Mouse (Mus musculus) lung, postnatal 0 days (tissue): ENCODE results near the gene Macf1. TPM values are rescaled to one million over a fixed set of nuclear protein-coding genes. Genes with fewer than 3 reads are reported as not detected.

Experiments used
- ATAC-seq: fragments of 200-750 bp; cut with Nextera tagmentation; 2 replicates; pipeline ENCODE4 v1.8.0; 2017; ENCODE audit warnings: moderate library complexity
- DNase-seq: peaks from one replicate; pipeline ENCODE4 v3.0.0-alpha.2; 2016; ENCODE audit warnings: low spot score
- H3K27ac ChIP-seq: fragments of 300-500 bp; sonication (generic); 2 replicates; pipeline ENCODE4 v1.5.1; 2014; ENCODE audit warnings: antibody characterized with exemption, mild to moderate bottlenecking, low read length, mixed read lengths
- H3K27me3 ChIP-seq: fragments of 300-500 bp; sonication (generic); replicated peaks from 2 replicates; pipeline ENCODE4 v1.6.1; 2014; ENCODE audit warnings: low read length, mixed read lengths; ENCODE audit not compliant: insufficient read depth
- H3K36me3 ChIP-seq: fragments of 300-500 bp; sonication (generic); 2 replicates; pipeline ENCODE4 v1.6.1; 2014; ENCODE audit warnings: low read length, mixed read lengths; ENCODE audit not compliant: insufficient read depth
- H3K4me1 ChIP-seq: fragments of 300-500 bp; sonication (generic); 2 replicates; pipeline ENCODE4 v1.6.1; 2014; ENCODE audit warnings: antibody characterized with exemption, low read depth, low read length, mixed read lengths; ENCODE audit not compliant: insufficient read depth
- H3K4me2 ChIP-seq: fragments of 300-500 bp; sonication (generic); replicated peaks from 2 replicates; pipeline ENCODE4 v1.6.1; 2014; ENCODE audit warnings: low read depth, mild to moderate bottlenecking, low read length, moderate library complexity, mixed read lengths
- H3K4me3 ChIP-seq: fragments of 300-500 bp; sonication (generic); 2 replicates; pipeline ENCODE4 v1.5.1; 2014; ENCODE audit warnings: low read depth, low read length
- H3K9ac ChIP-seq: fragments of 300-500 bp; sonication (generic); replicated peaks from 2 replicates; pipeline ENCODE4 v1.6.1; 2014; ENCODE audit warnings: low read depth, mild to moderate bottlenecking
- H3K9me3 ChIP-seq: fragments of 300-500 bp; sonication (generic); 2 replicates; pipeline ENCODE4 v1.6.1; 2016; ENCODE audit warnings: low read length, mixed read lengths
- CTCF ChIP-seq: IDR thresholded peaks from 2 replicates; pipeline ENCODE4 v1.5.1; 2016; ENCODE audit warnings: antibody characterized with exemption, mild to moderate bottlenecking
- EP300 ChIP-seq: IDR thresholded peaks from 2 replicates; pipeline ENCODE4 v1.6.1; 2016; ENCODE audit warnings: antibody characterized with exemption, mild to moderate bottlenecking, control low read depth
- WGBS: fragments of 180-500 bp; shearing (Covaris S2); extraction: QIAGEN DNeasy Blood & Tissue Kit; methylation state at CpG from one replicate; pipeline ENCODE4 v1.1.7; 2014; 5-methylcytosine and 5-hydroxymethylcytosine counted together
- polyA plus RNA-seq: library from polyadenylated mRNA; unstranded; fragments of >200 nt; fragmentation: Nextera tagmentation; extraction: Ambion mirVana; gene quantifications from 2 replicates; pipeline ENCODE4 v1.2.1, GENCODE M21; 2015

Macf1 gene
- polyA plus RNA-seq, 1 experiment from 2014 or later, result 181 TPM

DNA sequence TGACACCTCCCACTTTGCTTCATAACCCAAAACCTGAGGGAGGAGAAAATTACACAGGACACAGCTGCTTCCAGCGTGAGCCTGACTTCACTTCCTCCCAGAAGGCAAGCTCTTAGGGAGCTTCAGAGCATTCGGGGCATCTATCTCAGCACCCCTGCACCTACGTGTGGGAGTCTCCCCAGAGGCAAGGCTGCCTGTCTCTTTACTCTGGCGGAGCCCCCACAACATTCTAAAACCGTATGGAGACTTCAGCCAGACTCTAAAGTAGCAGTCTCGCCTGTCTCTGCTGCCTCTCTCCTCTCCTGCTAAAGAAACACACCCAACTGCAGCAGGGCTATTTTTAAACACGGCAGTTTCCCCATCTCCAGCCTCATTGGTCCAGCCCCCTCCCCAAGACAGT is 3.2 kb downstream of the Macf1 start:
- H3K36me3 ChIP-seq, result no peaks in the 10 kb centered on the region
- no peaks in the 10 kb centered on the region for H3K9me3 ChIP-seq
- H3K27me3 ChIP-seq, result 0 out of 2 replicates have a peak, but pooled peaks cover 3% of the 10 kb centered on the region
- DNase-seq, result no peak
- H3K27ac ChIP-seq, result no peak overlapping the region
- H3K4me2 ChIP-seq, result no peak overlapping the region
- no peak overlapping the region for H3K4me3 ChIP-seq
- no peak overlapping the region for H3K9ac ChIP-seq
- no peak for TF ChIP-seq CTCF
- no peak for TF ChIP-seq EP300
- H3K4me1 ChIP-seq, result peaks cover under 1% of the 10 kb centered on the region; the same call in 1 of the 2 replicates
- WGBS, result 41% methylated on average over 7 of the region's 7 CpGs
- ATAC-seq, result no peak

DNA sequence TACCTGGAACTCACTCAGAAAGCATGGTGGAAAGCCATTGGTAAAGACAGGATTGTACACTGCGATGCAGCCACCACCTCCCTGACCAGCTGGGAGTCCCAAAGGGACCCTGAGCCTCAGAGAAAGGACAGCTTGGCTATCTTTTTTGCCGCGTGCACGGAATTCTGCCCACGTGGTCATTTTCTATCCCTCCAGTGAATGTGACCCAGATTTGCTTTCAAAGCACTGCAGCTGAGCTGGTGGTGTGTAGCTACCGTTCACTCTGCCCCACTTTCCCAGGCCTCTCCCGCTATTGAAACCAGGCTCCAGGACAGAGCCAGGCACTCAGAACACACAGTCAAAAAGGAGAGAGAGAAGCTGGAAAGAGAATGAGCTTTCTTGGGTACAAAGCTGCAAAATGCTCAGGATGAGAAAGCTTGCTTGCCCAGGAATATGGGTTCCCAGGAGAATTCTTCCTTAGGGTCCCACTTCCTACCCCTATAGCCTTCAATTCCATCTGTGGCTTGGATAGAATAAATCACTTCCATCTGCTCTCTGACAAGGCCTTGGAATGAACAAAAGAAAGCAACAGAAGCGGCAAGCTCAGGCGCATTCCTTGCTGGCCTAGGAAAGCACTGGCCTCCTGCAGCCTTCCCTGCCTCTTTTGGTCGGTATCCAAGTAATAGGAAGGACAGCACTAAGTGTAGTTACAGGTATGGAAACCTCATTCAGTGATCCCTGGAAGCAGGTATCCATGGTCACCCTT is 6.9 kb downstream of the Macf1 start:
- ATAC-seq (no peak), DNase-seq (no peak)
- WGBS, result 58% methylated on average over 10 of the region's 10 CpGs
- TF ChIP-seq EP300 (no peak), CTCF (no peak)
- H3K4me2 ChIP-seq, result no peak overlapping the region
- H3K27me3 ChIP-seq, result no peaks in the 10 kb centered on the region
- H3K36me3 ChIP-seq, result no peaks in the 10 kb centered on the region
- H3K27ac ChIP-seq, result no peak overlapping the region
- H3K9me3 ChIP-seq, result no peaks in the 10 kb centered on the region
- no peak overlapping the region for H3K4me3 ChIP-seq
- H3K9ac ChIP-seq, result no peak overlapping the region
- H3K4me1 ChIP-seq, result no peaks in the 10 kb centered on the region

DNA sequence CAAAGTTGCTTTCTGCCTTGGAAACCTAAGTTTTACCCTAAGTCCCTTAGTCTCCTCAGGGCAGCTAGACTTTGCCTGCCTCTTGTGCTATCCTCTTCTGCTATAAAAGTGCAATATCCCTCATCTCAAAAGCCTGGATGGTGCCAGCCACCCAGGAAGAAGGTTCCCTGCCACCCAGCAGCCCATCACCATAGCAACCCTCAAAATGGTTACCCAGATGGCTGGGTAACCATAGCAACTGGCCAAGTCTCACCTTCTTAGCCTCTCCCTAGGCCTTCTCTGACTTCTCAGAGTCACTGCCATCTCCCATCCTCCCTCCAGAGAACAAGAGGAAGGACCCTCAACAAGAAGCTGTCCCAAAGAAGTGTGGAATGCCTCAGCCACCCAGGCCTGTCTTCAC is 13.6 kb downstream of the Macf1 start:
- Histone ChIP-seq H3K4me1 (peaks cover 11% of the 10 kb centered on the region; the same call in 1 of the 2 replicates), H3K27me3 (no peaks in the 10 kb centered on the region), H3K4me3 (no peak overlapping the region), H3K9me3 (no peaks in the 10 kb centered on the region), H3K36me3 (no peaks in the 10 kb centered on the region), H3K9ac (no peak overlapping the region), H3K4me2 (no peak overlapping the region), H3K27ac (no peak overlapping the region)
- ATAC-seq (no peak), DNase-seq (no peak)
- TF ChIP-seq CTCF (no peak), EP300 (no peak)

DNA sequence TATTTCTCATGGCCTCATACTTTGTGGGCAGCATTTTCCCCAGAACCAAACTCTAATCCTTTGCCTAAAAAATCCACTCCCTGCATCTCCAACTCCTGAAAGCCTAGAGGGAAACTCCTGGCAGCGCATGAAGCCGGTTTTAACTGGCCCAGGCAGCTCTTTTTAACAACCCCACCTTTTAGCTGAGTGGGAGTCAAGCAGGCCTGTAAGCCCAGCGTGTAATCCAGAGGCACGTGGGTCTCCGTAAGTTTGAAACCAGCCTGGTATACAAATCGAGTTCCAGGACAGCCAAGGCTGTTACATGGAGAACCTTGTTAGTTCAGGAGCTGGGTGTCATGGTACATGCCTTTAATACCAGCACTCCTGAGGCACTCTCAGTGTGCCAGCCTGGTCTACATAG is 14.5 kb downstream of the Macf1 start:
- Histone ChIP-seq H3K27ac (no peak overlapping the region), H3K9ac (no peak overlapping the region), H3K4me3 (no peak overlapping the region), H3K4me2 (no peak overlapping the region), H3K27me3 (no peaks in the 10 kb centered on the region), H3K4me1 (peaks cover 14% of the 10 kb centered on the region; the same call in 1 of the 2 replicates), H3K36me3 (no peaks in the 10 kb centered on the region), H3K9me3 (no peaks in the 10 kb centered on the region)
- no peak for TF ChIP-seq CTCF
- DNase-seq (no peak), ATAC-seq (no peak)
- WGBS, result 70% methylated on average over 6 of the region's 6 CpGs

DNA sequence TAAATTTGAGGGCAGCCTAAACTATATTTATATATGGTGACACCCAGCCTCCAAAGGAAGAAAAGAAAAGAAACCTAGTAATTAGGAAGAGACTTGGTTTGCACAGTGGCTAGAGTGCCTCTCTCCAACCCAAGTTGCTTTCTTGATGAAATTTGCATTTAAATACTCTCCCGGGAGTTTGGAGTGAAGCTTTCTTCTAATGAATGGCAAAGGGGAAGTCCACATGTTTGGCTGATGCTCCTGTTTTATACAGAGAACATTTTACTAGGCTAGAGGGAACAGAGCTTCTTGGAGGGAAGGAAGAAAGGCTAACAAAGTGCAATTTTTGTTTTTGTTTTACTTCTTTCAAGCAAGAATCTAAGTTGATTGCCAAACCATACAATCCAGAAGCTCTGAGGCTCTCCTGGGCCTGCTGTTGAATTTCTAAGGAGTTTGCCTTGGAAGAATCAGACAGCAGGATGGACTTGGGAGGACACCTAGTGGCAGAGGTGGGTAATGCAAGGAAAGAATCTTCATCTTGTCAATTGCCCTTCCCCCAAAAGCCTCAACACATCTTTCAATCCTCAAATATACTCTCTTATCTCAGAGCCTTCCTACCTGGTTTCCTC is 16.8 kb downstream of the Macf1 start:
- ATAC-seq, result no peak
- peak overlapping the region; percentile 51; the same call in 1 of the 2 replicates for H3K27ac ChIP-seq

DNA sequence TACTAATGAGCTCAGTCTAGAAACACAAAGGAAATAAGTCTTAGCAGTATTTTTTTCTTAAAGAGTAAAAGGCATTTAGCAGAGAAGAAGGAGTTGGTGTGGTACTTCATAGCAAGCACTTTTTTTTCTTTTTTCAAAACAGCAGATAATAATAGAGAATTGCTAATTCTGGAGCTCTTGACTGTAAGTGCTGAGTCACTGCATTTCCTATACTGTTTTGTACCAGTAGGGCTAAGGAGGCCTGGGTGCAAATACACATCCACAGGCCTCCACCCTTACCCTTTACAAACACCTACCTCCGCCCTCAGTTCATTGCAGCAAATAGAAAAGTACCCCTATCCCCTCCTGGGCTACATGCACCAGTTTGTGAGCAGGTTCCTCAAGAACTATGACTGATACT is 17.6 kb downstream of the Macf1 start:
- Histone ChIP-seq H3K4me3 (no peak overlapping the region), H3K36me3 (no peaks in the 10 kb centered on the region), H3K9me3 (no peaks in the 10 kb centered on the region), H3K27ac (peak overlapping the region; percentile 51; the same call in 1 of the 2 replicates), H3K4me1 (peaks cover 24% of the 10 kb centered on the region; the same call in 1 of the 2 replicates), H3K4me2 (no peak overlapping the region), H3K9ac (no peak overlapping the region), H3K27me3 (no peaks in the 10 kb centered on the region)
- DNase-seq (peak; percentile 65), ATAC-seq (no peak)
- no peak for TF ChIP-seq EP300
- peak; percentile 27; the same call in 1 of the 2 replicates for TF ChIP-seq CTCF
- WGBS, result 59% methylated on average over 1 of the region's 1 CpGs

More for the DNA sequence above, 16.8 kb downstream of the Macf1 start:
- Histone ChIP-seq H3K36me3 (no peaks in the 10 kb centered on the region), H3K4me3 (no peak overlapping the region), H3K27me3 (no peaks in the 10 kb centered on the region), H3K9ac (no peak overlapping the region), H3K9me3 (no peaks in the 10 kb centered on the region), H3K4me2 (no peak overlapping the region), H3K4me1 (peaks cover 17% of the 10 kb centered on the region; the same call in 1 of the 2 replicates)
- DNase-seq, result peak; percentile 92
- 30% methylated on average over 1 of the region's 1 CpGs for WGBS
- TF ChIP-seq EP300 (peak; percentile 38; the same call in 1 of the 2 replicates), CTCF (peak; percentile 98)
